Mouse (Mus musculus): Measurements from ENCODE around the gene Ahcy.
"Not testable (repeated sequence)": the region's sequence is repeated elsewhere in the genome, so short reads cannot be mapped to it uniquely, and the experiment has no call there.

Gene Ahcy

GRCm38 (mm10) chr2:155073978-155074765 lies at the start of gene Ahcy:
TSS of gene Ahcy (minus strand) at chr2:155074497.
- DNase-seq (ENCODE audit: extremely low read depth, insufficient read length, low spot score), result peak; percentile 97

GRCm38 (mm10) chr2:155115216-155115830 lies 41.0 kb upstream of the Ahcy start:
- no peak for DNase-seq (ENCODE audit: extremely low read depth, insufficient read length, low spot score)

- not testable (repeated sequence) for DNase-seq (ENCODE audit: extremely low read depth, insufficient read length, low spot score)
Observed at GRCm38 (mm10) chr2:155107276-155107675, 33.0 kb upstream of the Ahcy start.

- no peak for DNase-seq (ENCODE audit: extremely low read depth, insufficient read length, low spot score)
Observed at GRCm38 (mm10) chr2:155103607-155104006, 29.3 kb upstream of the Ahcy start.

GRCm38 (mm10) chr2:155101761-155102181 lies 27.5 kb upstream of the Ahcy start:
- DNase-seq (ENCODE audit: extremely low read depth, insufficient read length, low spot score), result no peak

- DNase-seq (ENCODE audit: extremely low read depth, insufficient read length, low spot score), result no peak
Observed at GRCm38 (mm10) chr2:155100796-155101259, 26.5 kb upstream of the Ahcy start.

GRCm38 (mm10) chr2:155099994-155100795 lies 25.9 kb upstream of the Ahcy start:
- DNase-seq (ENCODE audit: extremely low read depth, insufficient read length, low spot score), result no peak

- no peak for DNase-seq (ENCODE audit: extremely low read depth, insufficient read length, low spot score)
Observed at GRCm38 (mm10) chr2:155099421-155099820, 25.1 kb upstream of the Ahcy start.

GRCm38 (mm10) chr2:155098720-155099380 lies 24.6 kb upstream of the Ahcy start:
- DNase-seq (ENCODE audit: extremely low read depth, insufficient read length, low spot score), result no peak

GRCm38 (mm10) chr2:155093418-155093817 lies 19.1 kb upstream of the Ahcy start:
- no peak for DNase-seq (ENCODE audit: extremely low read depth, insufficient read length, low spot score)

GRCm38 (mm10) chr2:155091743-155092075 lies 17.4 kb upstream of the Ahcy start:
- no peak for DNase-seq (ENCODE audit: extremely low read depth, insufficient read length, low spot score)

- DNase-seq (ENCODE audit: extremely low read depth, insufficient read length, low spot score), result no peak
Observed at GRCm38 (mm10) chr2:155090909-155091742, 16.8 kb upstream of the Ahcy start.

GRCm38 (mm10) chr2:155088264-155088663 lies 14.0 kb upstream of the Ahcy start:
- no peak for DNase-seq (ENCODE audit: extremely low read depth, insufficient read length, low spot score)

GRCm38 (mm10) chr2:155086328-155086727 lies 12.0 kb upstream of the Ahcy start:
- DNase-seq (ENCODE audit: extremely low read depth, insufficient read length, low spot score), result no peak

- DNase-seq (ENCODE audit: extremely low read depth, insufficient read length, low spot score), result no peak
Observed at GRCm38 (mm10) chr2:155084546-155084945, 10.2 kb upstream of the Ahcy start.

- DNase-seq (ENCODE audit: extremely low read depth, insufficient read length, low spot score), result peak; percentile 45
Observed at GRCm38 (mm10) chr2:155082121-155082803, 8.0 kb upstream of the Ahcy start.

GRCm38 (mm10) chr2:155081056-155081455 lies 6.8 kb upstream of the Ahcy start:
- no peak for DNase-seq (ENCODE audit: extremely low read depth, insufficient read length, low spot score)

GRCm38 (mm10) chr2:155080179-155080530 lies 5.9 kb upstream of the Ahcy start:
- DNase-seq (ENCODE audit: extremely low read depth, insufficient read length, low spot score), result no peak

GRCm38 (mm10) chr2:155079500-155080178 lies 5.3 kb upstream of the Ahcy start:
- no peak for DNase-seq (ENCODE audit: extremely low read depth, insufficient read length, low spot score)
